Mouse (Mus musculus) gastrocnemius, adult 18-20 months (tissue): Measurements from ENCODE around the gene Btbd3. TPM values are rescaled to one million over a fixed set of nuclear protein-coding genes. Genes with fewer than 3 reads are reported as not detected.

Experiments used
- DNase-seq: peaks from one replicate; pipeline ENCODE4 v3.0.0; 2021; ENCODE audit warnings: low spot score
- total RNA-seq, 2 experiments: library from RNA; stranded (reverse); gene quantifications; 2 replicates each; pipeline ENCODE4 v1.2.3; 2021

The Btbd3 gene
- total RNA-seq, 2 experiments from 2014 or later: 9.5 to 9.7 TPM

DNA sequence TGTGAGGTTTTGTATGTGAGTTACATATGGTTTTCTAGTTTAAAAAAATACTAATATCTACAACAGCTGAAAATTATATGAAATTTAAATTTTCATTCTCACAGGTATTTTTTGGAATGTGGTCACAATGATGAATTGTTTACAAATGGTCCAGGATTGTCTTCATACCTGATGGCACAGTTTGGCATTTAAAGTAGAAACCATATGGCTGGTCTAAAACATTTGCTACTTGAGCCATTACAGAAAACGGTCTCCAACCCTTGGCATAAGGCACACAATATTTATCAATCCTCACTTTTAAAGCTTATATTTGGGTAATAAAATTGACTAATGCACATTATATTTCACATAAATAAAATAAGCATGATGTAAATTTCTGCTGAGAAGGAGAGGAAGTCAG lies 272.1 kb downstream of the Btbd3 start:
- DNase-seq: no peak

DNA sequence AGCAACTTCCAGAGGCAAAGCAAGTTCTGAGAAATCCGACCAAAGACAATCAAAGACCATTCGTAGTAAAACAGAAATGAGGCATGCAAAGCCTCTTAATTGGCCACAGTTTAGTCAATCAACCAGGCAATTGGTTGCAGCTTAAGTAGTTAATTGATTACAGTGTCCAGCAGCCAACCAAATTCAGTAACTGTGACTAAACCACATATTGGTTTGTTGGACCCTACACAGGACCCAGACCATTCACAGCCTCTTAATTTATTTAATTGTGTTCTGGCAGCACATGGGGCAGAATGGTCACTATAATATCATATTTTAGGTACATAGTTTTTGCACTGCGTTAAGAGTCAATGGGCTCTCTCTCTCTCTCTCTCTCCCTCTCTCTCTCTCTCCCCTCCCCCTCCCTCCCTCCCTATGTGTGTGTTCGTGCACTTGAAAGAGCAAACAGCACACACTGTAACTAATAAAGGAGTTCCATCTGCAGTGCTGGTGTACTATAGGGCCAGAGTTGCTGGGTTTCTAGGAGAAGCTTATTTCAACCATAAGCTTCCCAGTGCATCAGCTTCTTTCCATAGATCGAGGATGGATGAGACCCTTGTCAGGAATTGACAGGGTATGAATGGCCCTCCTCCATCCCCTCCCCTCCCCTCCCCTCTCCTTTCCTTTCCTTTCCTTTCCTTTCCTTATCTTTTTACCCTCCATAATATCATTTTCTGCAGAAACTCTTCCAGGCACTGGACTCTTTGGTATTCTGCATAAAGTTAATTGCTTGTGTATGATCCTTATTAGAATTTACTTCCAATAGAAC lies 275.0 kb downstream of the Btbd3 start:
- no peak for DNase-seq

DNA sequence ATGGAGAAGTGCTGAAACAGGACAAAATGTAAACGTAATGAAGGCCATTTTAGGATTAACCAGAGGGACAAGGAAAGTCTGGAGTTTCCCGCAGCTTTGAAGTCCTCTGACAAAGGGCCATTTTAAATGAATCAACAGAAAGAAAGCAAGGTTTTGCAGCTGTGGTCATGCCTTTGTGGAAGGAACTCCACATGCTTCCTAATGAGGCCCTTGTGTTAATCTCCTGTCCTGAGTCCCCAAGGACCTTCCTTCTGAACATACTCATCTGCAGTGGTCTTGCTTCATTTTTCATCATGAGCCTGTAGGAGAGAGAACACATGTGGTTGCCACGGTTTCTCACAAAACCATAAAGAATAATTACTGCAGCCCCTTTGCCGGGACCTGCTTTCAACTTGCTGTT lies 275.6 kb downstream of the Btbd3 start:
- no peak for DNase-seq

DNA sequence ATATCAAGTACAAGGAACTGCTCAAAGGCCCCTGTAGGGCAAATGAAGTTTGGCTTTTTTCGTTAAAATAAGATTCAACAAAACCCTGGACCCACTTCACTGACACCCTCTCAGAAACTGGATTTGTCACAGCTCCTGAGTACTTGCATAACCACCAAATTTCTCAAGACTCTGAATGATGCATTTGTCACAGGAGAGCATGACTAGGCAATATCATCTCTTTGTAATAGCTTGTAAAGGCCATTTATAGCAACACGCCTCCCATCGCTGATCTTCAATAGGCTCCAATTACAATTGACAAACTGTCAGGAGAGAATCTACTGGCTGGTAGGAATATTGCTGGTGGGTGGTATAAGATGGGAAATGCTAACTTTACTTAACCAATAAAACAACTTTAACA lies 283.3 kb downstream of the Btbd3 start:
- DNase-seq: no peak

DNA sequence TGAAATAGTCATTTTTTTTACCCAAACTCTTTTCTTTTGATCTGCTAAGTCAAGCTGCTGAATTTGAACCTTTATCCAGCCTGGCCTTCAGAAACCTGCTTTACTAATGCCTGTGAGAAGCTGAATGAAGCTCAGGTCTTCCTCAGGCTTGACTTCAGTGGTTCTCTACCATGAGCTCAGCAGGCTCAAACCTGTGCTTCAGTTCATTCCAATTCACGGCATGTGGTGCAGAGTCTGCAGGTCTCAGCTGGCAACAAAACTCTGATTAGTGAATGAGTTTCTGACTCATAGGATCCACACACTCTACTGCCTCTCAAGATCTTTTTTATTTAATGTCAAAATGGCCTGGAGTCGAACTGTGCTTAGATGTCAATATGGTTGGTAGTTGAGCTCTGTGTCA lies 292.6 kb downstream of the Btbd3 start:
- no peak for DNase-seq

DNA sequence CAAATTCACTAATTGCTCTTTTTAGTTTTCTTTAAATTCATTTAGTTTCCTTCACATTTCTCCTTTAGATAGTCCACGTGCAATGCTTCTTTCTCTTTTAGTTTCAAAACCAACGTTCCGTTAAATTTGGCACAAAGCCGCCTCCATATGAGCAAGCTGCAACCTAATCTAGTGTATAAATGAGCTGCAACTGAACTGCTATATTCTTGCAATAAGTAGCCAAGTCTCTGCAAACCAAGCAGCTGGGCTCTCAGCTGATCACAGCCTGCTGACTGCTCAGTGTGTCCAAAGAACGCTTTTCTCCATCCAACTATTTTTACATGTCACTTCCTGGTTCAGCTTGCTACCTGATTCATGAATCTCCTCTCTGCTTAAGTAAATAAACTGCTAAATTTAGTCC lies 295.2 kb downstream of the Btbd3 start:
- DNase-seq: no peak

DNA sequence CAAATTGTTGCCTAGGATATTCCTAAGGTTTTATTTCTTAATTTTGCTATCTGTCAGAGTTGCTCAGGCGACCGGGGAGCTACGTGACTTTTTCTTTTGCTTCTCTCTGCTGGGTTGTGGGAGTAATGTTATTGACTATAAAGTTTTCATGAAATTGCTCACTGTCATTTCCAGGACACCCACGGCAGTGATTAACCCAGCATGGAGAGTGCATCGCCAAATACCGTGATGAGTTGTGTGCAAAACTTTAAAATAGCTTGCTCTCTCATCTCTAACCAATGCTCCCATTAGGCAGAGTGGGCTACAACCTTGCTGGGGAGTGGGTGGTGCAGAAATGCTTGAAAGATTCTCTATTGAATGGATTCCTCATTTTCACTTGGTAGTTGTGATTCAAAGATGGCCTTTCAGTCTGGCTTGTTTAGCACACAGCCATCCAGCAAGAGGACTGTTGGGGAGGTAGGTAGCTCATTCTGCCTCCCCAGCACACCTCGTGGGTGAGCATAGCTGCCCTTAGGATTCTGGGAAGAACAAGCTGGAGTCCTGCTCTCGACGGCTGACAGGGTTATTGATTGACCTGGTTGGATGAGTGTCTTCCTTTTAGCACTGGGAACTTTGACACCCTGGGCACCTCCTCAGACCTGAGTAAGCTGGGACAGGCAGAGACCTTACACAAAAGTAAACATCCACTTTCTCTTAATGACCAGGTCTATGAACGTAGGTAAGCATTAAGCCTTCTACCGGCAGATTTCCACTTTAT lies 298.9 kb downstream of the Btbd3 start:
- no peak for DNase-seq

DNA sequence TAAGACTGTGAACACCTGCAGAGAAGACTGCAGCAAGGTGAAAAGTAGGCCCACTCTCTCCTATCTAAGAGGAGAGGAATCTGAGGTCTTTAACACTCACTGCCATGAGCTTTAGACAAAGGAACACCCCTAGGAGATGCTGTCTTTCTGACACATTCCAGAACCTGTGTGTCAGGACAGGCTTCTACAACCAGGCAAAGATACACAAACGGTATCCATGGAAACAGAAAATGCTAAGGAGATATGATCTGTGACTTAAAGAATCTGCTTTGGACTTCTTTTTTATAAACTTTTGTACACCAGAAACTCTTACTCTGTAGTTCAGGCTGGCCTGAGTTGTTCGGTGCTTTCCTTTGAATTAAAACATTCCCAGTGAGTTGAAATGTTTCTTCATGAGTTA lies 329.6 kb downstream of the Btbd3 start:
- DNase-seq: no peak

DNA sequence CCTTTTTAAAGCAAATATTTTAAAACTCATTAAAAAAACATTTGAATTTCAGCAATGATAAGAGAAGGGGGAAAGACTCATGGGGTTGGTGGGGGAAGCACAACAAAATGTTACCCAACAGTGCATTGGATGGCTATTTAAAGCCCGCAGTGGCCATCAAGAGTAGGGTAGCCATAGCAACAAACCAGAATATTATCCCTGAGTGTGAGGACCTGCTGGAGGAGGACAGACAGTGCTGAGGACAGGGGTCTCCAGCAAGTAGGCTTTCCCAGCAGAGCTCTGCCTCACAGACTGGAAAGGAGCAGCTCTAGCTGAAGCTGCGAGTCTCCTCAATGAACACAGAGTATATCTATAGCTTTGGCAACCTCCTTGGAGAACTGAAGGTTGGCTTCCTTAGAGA lies 331.0 kb downstream of the Btbd3 start:
- DNase-seq: no peak

DNA sequence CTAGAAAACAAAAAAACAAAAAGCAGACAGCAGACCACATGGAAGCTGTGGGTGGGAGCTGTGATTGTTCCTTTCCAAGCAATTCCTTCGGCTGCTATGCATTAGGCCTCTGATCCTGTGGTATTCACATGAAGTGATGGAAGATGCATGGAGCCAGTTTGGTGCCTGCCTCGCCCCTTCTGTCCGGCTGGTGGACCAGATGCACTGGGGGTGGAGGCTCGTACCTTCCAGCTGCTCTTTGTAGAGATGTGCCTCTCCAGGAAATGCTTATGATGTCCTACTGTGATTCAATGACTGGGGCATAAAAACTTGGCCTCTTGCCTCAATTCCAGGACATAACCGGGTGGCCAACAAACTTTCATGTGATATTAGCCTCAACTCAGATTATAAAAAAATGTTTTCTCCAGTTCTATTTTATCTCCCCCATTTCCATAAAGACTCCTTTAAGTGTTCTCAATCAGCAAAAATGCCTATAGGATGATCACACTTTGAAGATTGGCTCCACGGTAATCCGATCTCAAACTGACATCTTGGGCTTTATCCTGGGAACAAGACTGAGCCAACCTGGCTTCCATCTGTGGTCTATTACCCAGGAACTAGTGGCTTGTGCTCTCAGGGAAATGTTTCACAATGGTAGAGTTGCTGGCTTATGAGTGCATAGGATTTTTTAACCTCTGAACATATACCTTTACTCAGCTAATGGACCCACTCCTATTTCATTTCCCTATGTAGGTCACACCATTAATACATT lies 331.6 kb downstream of the Btbd3 start:
- no peak for DNase-seq

DNA sequence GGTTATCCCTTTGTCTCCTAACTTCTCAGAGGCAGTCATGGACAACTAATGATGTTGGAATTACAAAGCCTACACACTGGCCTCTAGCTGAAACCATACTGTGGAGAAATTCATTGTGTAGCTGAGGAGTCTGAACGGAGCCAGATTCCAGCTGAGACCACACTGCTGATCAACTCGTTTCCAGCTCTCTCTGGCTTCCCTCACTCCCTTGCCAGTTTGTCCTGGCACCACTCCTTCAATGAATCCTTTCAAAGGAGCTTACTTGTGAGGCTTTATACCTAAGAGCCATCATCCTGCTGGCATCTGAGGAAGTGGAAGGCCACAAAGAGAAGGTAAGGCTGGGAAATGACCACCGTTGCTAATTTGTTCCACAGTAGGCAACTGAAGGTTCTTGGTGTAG lies 332.7 kb downstream of the Btbd3 start:
- no peak for DNase-seq

DNA sequence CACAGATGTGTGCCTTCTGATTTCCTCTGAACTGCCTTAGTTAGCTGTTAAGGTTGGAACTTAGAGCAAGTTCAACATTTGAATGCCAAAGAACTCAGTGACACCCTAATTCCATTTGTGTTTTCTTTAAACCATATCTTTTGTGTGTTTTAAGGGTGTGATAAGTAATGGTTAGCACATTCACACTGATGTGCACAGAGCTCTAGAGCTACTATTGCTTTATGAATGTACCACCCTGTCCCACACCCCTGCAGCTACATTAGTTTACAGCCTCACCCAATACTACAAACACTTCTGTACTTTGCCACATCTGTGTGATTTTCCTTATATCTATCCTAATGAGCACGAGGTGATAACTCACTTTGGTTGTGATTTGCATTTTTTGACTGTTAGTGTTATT lies 333.9 kb downstream of the Btbd3 start:
- no peak for DNase-seq

DNA sequence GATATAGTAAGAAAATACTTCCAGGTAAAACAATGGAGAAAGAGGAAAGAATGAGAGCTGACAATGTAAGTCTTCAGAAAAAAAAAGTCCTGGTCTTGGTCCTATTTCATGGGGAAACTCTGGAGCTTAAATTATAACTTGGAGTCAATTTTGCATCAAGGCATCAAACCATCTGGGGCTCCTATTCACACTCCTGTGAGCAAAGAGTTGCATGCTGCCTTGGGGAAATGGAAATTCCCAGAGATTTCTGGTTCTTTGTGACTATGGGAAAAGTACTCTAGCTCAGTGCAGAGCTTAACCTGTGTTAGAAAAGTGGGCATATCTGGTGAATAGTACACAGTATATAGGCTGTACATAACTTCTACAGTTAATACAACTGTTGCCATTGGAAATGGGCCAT lies 356.0 kb downstream of the Btbd3 start:
- DNase-seq: no peak

DNA sequence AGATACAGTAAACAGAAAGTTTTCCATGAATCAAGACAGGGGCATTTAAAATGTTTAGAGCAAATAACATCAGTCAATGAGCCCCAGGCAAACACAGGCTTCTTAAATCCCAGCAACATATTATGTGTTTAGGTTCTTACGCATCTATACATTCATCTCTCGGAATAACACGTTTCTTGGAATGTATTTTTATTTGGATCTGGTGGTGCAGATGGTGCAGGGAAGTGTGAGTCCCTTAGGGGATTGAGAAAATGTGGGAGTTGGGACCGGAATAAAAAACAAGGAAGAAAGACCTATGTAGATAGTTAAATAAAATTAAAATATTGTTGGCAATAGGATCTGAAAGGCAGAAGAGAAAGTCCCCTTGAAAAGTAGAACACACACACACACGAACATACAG lies 361.1 kb downstream of the Btbd3 start:
- DNase-seq: no peak
